Mouse (Mus musculus): ENCODE measurements at regions not wholly inside any gene's neighbourhood (a gene's known extent, or its start where the extent isn't known, plus 50 kb on each side); places are given as distances from the start of the nearest gene placed in this dataset.

- no peaks in the 10 kb centered on the region for H3K27me3 ChIP-seq
- DNase-seq (ENCODE audit: low read depth, low spot score) (no peak), ATAC-seq (no peak)
- TF ChIP-seq CTCF (IDR thresholded peaks at IDR 0.05) = no peak
- in situ Hi-C loops (cut with MboI; ENCODE audit: low pct_unique_long_range_greater_than_20kb) = no loop called here
- ChIA-PET POLR2A (no interaction called here), CTCF (no interaction called here)
Measured at GRCm38 (mm10) chr12:7382455-7382854, 595.0 kb upstream of the Apob start.

- DNase-seq (ENCODE audit: low read depth, low spot score) (no peak), ATAC-seq (no peak)
- ChIA-PET CTCF (no interaction called here), POLR2A (no interaction called here)
- in situ Hi-C loops (cut with MboI; ENCODE audit: low pct_unique_long_range_greater_than_20kb) = no loop called here
- no peaks in the 10 kb centered on the region for H3K27me3 ChIP-seq
- no peak for TF ChIP-seq CTCF (IDR thresholded peaks at IDR 0.05)
Measured at GRCm38 (mm10) chr12:7403800-7404199, 573.6 kb upstream of the Apob start.

- POLR2A ChIA-PET = no interaction called here
- CTCF ChIA-PET = no interaction called here
- no peak for TF ChIP-seq CTCF (IDR thresholded peaks at IDR 0.05)
- no peak for DNase-seq (ENCODE audit: low read depth, low spot score)
- H3K27me3 ChIP-seq = peaks cover 5% of the 10 kb centered on the region
- no peak for ATAC-seq
- in situ Hi-C loops (cut with MboI; ENCODE audit: low pct_unique_long_range_greater_than_20kb) = no loop called here
Measured at GRCm38 (mm10) chr12:7411810-7412209, 565.6 kb upstream of the Apob start.

GRCm38 (mm10) chr12:7420276-7420675 lies 557.2 kb upstream of the Apob start:
- in situ Hi-C loops (cut with MboI; ENCODE audit: low pct_unique_long_range_greater_than_20kb) = no loop called here
- POLR2A ChIA-PET = no interaction called here
- peaks cover 5% of the 10 kb centered on the region for H3K27me3 ChIP-seq
- DNase-seq (ENCODE audit: low read depth, low spot score) = no peak
- ATAC-seq = no peak
- TF ChIP-seq CTCF (IDR thresholded peaks at IDR 0.05) = no peak
- CTCF ChIA-PET = no interaction called here

GRCm38 (mm10) chr12:7421826-7422540 lies 555.5 kb upstream of the Apob start:
- in situ Hi-C loops (cut with MboI; ENCODE audit: low pct_unique_long_range_greater_than_20kb) = no loop called here
- H3K27me3 ChIP-seq = no peaks in the 10 kb centered on the region
- TF ChIP-seq CTCF (IDR thresholded peaks at IDR 0.05) = no peak
- no peak for ATAC-seq
- POLR2A ChIA-PET = no interaction called here
- DNase-seq (ENCODE audit: low read depth, low spot score) = no peak
- CTCF ChIA-PET = no interaction called here

- in situ Hi-C loops (cut with MboI; ENCODE audit: low pct_unique_long_range_greater_than_20kb) = no loop called here
- ChIA-PET POLR2A (no interaction called here), CTCF (no interaction called here)
- no peak for TF ChIP-seq CTCF (IDR thresholded peaks at IDR 0.05)
- DNase-seq (ENCODE audit: low read depth, low spot score) (no peak), ATAC-seq (no peak)
- no peaks in the 10 kb centered on the region for H3K27me3 ChIP-seq
Measured at GRCm38 (mm10) chr12:7430981-7431380, 546.5 kb upstream of the Apob start.

- in situ Hi-C loops (cut with MboI; ENCODE audit: low pct_unique_long_range_greater_than_20kb) = no loop called here
- DNase-seq (ENCODE audit: low read depth, low spot score) (no peak), ATAC-seq (no peak)
- ChIA-PET POLR2A (no interaction called here), CTCF (no interaction called here)
- no peak for TF ChIP-seq CTCF (IDR thresholded peaks at IDR 0.05)
- H3K27me3 ChIP-seq = no peaks in the 10 kb centered on the region
Measured at GRCm38 (mm10) chr12:7445238-7445637, 532.2 kb upstream of the Apob start.

- POLR2A ChIA-PET = no interaction called here
- H3K27me3 ChIP-seq = no peaks in the 10 kb centered on the region
- in situ Hi-C loops (cut with MboI; ENCODE audit: low pct_unique_long_range_greater_than_20kb) = no loop called here
- no peak for TF ChIP-seq CTCF (IDR thresholded peaks at IDR 0.05)
- ATAC-seq = no peak
- no peak for DNase-seq (ENCODE audit: low read depth, low spot score)
- CTCF ChIA-PET = no interaction called here
Measured at GRCm38 (mm10) chr12:7450506-7450905, 526.9 kb upstream of the Apob start.

- H3K27me3 ChIP-seq = no peaks in the 10 kb centered on the region
- no peak for DNase-seq (ENCODE audit: low read depth, low spot score)
- in situ Hi-C loops (cut with MboI; ENCODE audit: low pct_unique_long_range_greater_than_20kb) = no loop called here
- ChIA-PET CTCF (interaction anchor here (1.2 kb wide), 1 partner anchor 9 kb away, joined by 3 read pairs; no protein-coding TSS in a partner anchor), POLR2A (no interaction called here)
- no peak for TF ChIP-seq CTCF (IDR thresholded peaks at IDR 0.05)
- ATAC-seq = no peak
Measured at GRCm38 (mm10) chr12:7457036-7457435, 520.4 kb upstream of the Apob start.

GRCm38 (mm10) chr12:7457544-7457943 lies 519.9 kb upstream of the Apob start:
- no peak for DNase-seq (ENCODE audit: low read depth, low spot score)
- in situ Hi-C loops (cut with MboI; ENCODE audit: low pct_unique_long_range_greater_than_20kb) = no loop called here
- no peak for ATAC-seq
- CTCF ChIA-PET = interaction anchor here (1.2 kb wide), 1 partner anchor 9 kb away, joined by 3 read pairs; no protein-coding TSS in a partner anchor
- no peak for TF ChIP-seq CTCF (IDR thresholded peaks at IDR 0.05)
- POLR2A ChIA-PET = no interaction called here
- no peaks in the 10 kb centered on the region for H3K27me3 ChIP-seq

GRCm38 (mm10) chr12:7464947-7465346 lies 512.5 kb upstream of the Apob start:
- no peak for ATAC-seq
- ChIA-PET POLR2A (no interaction called here), CTCF (no interaction called here)
- no peak for TF ChIP-seq CTCF (IDR thresholded peaks at IDR 0.05)
- in situ Hi-C loops (cut with MboI; ENCODE audit: low pct_unique_long_range_greater_than_20kb) = no loop called here
- H3K27me3 ChIP-seq = no peaks in the 10 kb centered on the region
- no peak for DNase-seq (ENCODE audit: low read depth, low spot score)

GRCm38 (mm10) chr12:7512579-7513248 lies 464.7 kb upstream of the Apob start:
- ATAC-seq = no peak
- CTCF ChIA-PET = no interaction called here

More at GRCm38 (mm10) chr12:7512579-7513248, 464.7 kb upstream of the Apob start:
- TF ChIP-seq CTCF (IDR thresholded peaks at IDR 0.05) = no peak
- POLR2A ChIA-PET = no interaction called here
- no peak for DNase-seq (ENCODE audit: low read depth, low spot score)
- in situ Hi-C loops (cut with MboI; ENCODE audit: low pct_unique_long_range_greater_than_20kb) = no loop called here
- peaks cover 4% of the 10 kb centered on the region for H3K27me3 ChIP-seq

Data from Patski (cell line).